Mouse (Mus musculus) common myeloid progenitor, adult 5-6 weeks (primary cell): ENCODE data around the gene Lin52. TPM values are rescaled to one million over a fixed set of nuclear protein-coding genes. Genes with fewer than 3 reads are reported as not detected.

Experiments
- ATAC-seq: replicated peaks from 2 replicates; pipeline ENCODE4 v1.8.0; 2016; ENCODE audit warnings: low read depth, mild to moderate bottlenecking, moderate TSS enrichment, inconsistent platforms; ENCODE audit not compliant: poor library complexity, severe bottlenecking
- total RNA-seq: library from RNA; stranded (forward); fragments of 200-1000, 187-1606 nt; gene quantifications from 2 replicates; pipeline ENCODE4 v1.2.3, GENCODE M21; 2017

The Lin52 gene
- total RNA-seq, 1 experiment from 2014 or later: 15.2 TPM

DNA sequence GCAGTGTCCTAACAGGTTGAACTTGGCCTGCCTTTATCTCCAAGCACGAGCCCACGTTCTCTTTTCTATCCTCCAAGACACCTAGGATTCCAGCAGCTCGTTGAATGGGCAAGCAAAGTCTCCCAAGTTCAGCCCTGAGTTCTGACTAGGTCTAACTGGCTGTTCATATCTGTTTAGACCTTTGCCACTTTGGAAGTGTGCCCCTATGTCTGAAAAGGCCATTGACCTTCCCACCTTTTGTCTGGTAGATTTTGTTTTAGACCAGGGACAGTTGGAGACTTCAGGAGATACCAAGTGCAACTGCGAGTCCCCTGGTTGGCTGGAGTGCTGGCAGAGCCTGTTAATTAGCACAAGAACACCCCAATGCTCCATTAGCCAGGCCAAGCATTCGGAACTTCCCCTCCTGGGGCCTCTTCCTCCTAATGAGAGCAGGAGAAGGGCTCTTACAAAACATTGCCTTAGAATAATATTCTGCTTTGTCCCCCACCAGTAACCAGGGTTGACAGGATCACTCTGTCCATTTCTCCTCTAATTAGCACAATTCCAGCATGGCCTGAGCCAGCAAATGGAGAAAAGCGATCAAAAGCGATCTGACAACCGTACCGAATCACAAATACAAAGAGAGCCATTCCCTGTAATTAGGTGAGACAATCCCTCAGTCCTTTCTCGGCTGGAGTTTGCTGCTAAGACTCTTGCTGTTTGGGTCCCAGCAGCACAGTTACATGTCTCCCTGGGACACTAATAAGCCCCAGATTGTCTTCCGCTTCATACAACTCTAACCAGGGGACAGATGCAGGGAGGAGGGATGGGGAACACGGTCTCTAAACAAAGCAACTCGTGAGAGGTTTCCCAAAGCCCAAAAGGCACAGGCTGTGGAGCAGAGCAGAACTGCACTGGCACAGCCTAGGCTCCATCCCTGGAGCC, 80.9 kb downstream of the Lin52 start:
- no peak for ATAC-seq

DNA sequence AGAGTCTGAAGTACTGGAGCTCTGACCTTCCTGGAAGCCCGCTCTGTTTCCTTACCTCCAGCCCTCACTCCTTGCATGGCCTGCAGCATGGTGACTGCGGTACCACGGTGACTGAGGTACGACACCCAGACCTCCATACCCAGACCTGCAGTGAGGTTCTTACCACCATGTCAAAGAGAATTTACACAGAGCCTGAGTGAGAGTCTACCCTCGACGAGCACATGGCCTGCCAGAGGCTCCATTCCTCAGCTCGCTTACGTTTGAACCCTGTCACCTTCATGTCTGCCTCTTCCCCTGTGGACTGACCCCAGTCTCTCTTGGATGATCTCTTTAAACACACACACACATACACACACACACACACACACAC, 81.6 kb downstream of the Lin52 start:
- no peak for ATAC-seq

- no peak for ATAC-seq
These were observed 82.7 kb downstream of the Lin52 start for GRCm38 (mm10) chr12:84533706-84534486.

DNA sequence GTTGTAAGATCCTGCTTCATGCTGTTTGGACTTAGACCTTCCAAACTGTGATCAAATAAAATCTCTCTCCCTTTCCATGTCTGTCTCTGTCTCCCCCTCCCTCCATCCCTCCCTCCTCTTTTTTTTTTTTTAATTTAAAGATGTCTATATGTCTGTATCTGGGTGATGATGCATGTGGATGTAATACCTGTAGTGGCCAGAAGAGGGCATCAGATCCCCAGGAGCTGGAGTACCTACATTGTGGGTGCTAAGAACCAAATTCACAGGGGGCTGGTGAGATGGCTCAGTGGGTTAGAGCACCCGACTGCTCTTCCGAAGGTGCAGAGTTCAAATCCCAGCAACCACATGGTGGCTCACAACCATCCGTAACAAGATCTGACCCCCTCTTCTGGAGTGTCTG, 88.3 kb downstream of the Lin52 start:
- ATAC-seq: 0 out of 2 replicates have a peak, but pooled peaks have one; percentile 32

- ATAC-seq: no peak
These were observed 90.3 kb downstream of the Lin52 start for GRCm38 (mm10) chr12:84541391-84541958.

DNA sequence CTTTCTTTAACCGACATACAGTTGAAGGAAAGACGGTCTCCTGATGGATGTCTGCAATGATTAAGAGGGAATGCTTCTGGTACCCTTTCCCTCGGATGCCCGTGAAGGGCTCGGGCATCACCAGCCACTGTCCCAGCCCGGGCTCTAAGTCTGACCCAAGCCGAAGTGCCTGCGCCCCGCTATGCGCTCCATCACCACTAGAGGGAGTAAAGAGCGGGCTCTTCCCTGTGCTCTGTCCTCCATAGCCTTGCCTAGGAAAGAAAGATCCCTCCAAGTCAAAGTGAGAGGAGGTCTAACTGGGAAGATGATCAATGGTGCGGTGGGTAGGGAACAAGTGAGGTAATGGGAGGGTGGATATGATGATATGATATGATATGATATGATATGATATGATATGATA, 94.8 kb downstream of the Lin52 start:
- ATAC-seq: peak; percentile 93

DNA sequence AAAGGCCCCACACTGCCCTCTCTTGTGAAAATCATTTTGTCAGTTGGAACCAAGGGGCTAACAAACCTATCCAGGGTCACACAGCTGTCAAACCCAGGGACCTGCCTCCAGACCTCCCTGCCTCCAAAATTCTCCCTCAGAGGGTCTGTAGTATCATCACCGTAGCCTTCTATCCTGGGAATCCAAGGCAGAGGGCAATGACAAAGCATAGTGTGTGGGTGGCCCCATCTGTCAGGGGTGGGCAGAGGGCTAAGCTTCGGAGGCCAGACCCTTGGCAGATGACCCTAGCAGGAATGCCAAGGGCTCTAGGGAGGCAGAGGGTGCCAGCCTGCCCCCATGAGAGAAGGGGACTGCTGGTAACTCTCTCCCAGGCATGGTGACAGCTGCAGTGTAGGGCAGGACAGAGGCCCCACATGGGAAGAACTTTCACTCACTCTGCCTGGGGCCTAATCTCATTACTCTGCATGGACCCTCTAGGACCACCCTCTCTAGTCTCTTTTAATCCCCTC, 95.4 kb downstream of the Lin52 start:
- ATAC-seq: no peak

DNA sequence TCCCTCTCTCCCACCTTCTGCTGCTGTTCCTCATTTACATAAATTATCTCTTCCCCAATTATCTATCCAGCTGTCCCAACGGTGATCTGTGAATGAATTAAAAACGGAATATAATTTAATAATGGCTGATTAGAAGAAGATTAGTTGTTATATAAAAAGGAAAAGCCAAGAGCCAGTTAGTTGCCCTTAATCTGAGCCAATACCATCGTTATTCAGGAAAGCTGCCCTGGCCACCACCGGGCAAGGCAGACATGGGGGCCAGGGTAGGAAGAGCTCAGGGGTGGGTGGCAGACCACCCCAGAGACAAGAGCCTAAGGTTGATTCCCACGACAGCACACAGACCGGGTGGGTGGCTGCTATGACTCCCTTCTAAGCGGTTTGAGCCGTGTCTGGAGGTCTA, 97.0 kb downstream of the Lin52 start:
- ATAC-seq: no peak

- ATAC-seq: 0 out of 2 replicates have a peak, but pooled peaks have one; percentile 50
These were observed 104.0 kb downstream of the Lin52 start for GRCm38 (mm10) chr12:84555218-84555617.

- no peak for ATAC-seq
These were observed 111.3 kb downstream of the Lin52 start for GRCm38 (mm10) chr12:84562558-84562957.

- ATAC-seq: no peak
These were observed 116.4 kb downstream of the Lin52 start for GRCm38 (mm10) chr12:84567576-84567975.

- ATAC-seq: no peak
These were observed 118.2 kb downstream of the Lin52 start, which contains the start of gene Vsx2 for GRCm38 (mm10) chr12:84569336-84569970. Vsx2 (plus strand) TSS chr12:84569762.

DNA sequence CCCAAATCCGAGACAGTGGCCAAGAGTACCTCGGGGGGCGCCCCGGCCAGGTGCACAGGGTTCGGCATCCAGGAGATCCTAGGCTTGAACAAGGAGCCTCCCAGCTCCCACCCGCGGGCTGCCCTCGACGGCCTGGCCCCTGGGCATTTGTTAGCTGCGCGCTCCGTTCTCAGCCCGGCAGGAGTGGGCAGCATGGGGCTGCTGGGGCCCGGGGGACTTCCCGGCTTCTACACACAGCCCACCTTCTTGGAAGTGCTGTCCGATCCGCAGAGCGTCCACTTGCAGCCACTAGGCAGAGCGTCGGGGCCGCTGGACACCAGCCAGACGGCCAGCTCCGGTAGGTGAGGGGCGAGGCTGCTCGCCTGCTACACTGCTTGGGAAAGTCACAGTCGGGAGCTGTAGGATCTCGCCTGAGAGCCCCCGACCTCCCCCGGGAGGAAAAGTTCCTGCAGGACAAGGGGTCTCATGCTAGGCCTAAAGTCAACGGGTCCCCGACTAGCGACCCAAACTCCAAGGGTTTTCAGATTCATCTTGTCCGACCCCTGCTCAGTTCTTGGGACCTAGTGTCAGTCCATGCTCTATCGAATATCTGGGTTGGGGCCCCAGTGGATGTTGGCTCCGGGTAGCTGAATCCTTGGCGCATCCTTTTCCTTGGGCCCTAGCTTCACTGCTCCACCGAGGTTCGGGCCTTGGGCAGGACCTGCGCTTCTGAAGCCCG, 118.9 kb downstream of the Lin52 start:
- no peak for ATAC-seq

GRCm38 (mm10) chr12:84570694-84571415, 119.6 kb downstream of the Lin52 start:
- no peak for ATAC-seq

DNA sequence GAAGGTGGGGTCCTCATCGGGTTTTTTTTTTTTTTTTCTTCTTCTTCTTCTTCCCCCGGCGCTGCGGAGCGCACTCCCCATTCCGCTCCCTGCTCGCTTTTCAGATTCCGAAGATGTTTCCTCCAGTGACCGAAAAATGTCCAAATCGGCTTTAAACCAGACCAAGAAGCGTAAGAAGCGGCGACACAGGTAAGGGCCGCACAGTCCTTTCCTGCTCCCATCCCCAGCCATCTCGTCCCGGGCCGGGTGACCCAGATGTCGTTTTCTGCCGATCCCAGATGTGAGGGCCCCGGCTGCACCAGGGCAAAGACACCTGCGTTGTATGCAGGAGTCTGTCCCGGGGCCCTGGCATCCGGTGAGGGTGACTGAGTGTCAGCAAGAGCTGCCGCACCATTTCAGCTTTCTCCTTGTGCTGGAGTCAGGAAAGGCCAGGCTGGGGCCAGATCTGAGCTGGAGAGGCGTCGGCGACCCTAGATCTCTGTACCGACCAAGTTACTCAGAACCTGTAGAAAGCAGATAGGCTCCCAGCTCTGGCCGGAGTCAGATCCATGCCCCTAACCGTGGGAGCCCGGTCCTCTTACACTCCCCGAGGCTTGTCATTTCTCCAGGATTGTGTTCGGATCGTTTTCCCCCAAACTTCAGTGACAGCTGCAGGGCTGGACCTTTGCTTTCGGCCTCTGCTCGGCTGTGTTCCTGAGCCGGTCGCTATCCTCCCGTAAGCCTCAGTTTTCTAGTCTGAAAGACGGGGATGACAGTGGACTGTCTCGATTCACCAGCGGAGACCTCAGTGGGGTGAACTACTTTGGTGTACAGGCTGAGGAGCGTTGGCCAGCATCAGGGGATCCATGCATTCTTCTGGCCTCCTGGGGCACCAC, 120.5 kb downstream of the Lin52 start:
- ATAC-seq: 0 out of 2 replicates have a peak, but pooled peaks have one; percentile 29

DNA sequence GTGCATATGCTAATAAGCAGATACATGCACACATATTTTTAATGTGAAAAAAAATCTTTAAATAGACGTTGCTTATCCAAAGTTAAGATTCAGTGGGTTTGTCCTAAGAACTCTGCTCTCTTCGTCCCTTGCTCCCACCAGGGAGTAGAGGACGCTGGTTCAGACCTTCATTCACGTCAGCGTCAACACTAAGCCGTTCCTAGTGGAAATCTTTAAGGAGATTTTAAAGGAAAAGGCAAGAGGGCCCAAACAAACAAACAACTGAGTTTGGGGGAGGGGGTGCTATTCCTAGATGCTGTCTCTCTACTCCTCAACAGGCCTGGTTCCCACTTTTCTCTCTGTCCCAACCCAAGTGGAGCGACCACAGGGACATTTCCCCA, 121.1 kb downstream of the Lin52 start:
- ATAC-seq: no peak

DNA sequence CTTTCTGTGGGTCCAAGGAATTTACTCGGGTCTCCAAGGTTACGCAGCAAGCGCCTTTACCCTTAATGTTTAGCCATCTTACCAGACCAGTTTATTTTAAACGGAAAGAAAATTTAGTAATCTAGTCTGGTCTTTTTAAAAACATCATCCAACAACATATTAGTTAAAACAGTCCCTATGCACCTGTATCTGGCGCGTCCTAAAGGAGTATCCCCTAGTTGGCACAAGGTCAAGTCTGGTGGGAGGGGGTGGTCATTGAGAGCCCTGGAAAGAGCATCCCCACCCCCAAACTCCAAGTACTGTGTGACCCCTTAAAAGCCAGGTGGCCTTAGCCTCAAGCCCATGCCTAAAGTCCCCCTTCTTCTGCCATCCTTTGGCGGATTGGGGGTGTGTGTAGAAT, 121.9 kb downstream of the Lin52 start:
- no peak for ATAC-seq
